Mouse (Mus musculus) lung, postnatal 0 days (tissue): ENCODE measurements around the gene Meis2. TPM values are rescaled to one million over a fixed set of nuclear protein-coding genes. Genes with fewer than 3 reads are reported as not detected.

Experiments used
- ATAC-seq: fragments of 200-750 bp; cut with Nextera tagmentation; 2 replicates; pipeline ENCODE4 v1.8.0; 2017; ENCODE audit warnings: moderate library complexity
- DNase-seq: peaks from one replicate; pipeline ENCODE4 v3.0.0-alpha.2; 2016; ENCODE audit warnings: low spot score
- H3K27ac ChIP-seq: fragments of 300-500 bp; sonication (generic); 2 replicates; pipeline ENCODE4 v1.5.1; 2014; ENCODE audit warnings: antibody characterized with exemption, mild to moderate bottlenecking, low read length, mixed read lengths
- H3K27me3 ChIP-seq: fragments of 300-500 bp; sonication (generic); replicated peaks from 2 replicates; pipeline ENCODE4 v1.6.1; 2014; ENCODE audit warnings: low read length, mixed read lengths; ENCODE audit not compliant: insufficient read depth
- H3K36me3 ChIP-seq: fragments of 300-500 bp; sonication (generic); 2 replicates; pipeline ENCODE4 v1.6.1; 2014; ENCODE audit warnings: low read length, mixed read lengths; ENCODE audit not compliant: insufficient read depth
- H3K4me1 ChIP-seq: fragments of 300-500 bp; sonication (generic); 2 replicates; pipeline ENCODE4 v1.6.1; 2014; ENCODE audit warnings: antibody characterized with exemption, low read depth, low read length, mixed read lengths; ENCODE audit not compliant: insufficient read depth
- H3K4me2 ChIP-seq: fragments of 300-500 bp; sonication (generic); replicated peaks from 2 replicates; pipeline ENCODE4 v1.6.1; 2014; ENCODE audit warnings: low read depth, mild to moderate bottlenecking, low read length, moderate library complexity, mixed read lengths
- H3K4me3 ChIP-seq: fragments of 300-500 bp; sonication (generic); 2 replicates; pipeline ENCODE4 v1.5.1; 2014; ENCODE audit warnings: low read depth, low read length
- H3K9ac ChIP-seq: fragments of 300-500 bp; sonication (generic); replicated peaks from 2 replicates; pipeline ENCODE4 v1.6.1; 2014; ENCODE audit warnings: low read depth, mild to moderate bottlenecking
- H3K9me3 ChIP-seq: fragments of 300-500 bp; sonication (generic); 2 replicates; pipeline ENCODE4 v1.6.1; 2016; ENCODE audit warnings: low read length, mixed read lengths
- CTCF ChIP-seq: IDR thresholded peaks from 2 replicates; pipeline ENCODE4 v1.5.1; 2016; ENCODE audit warnings: antibody characterized with exemption, mild to moderate bottlenecking
- EP300 ChIP-seq: IDR thresholded peaks from 2 replicates; pipeline ENCODE4 v1.6.1; 2016; ENCODE audit warnings: antibody characterized with exemption, mild to moderate bottlenecking, control low read depth
- WGBS: fragments of 180-500 bp; shearing (Covaris S2); extraction: QIAGEN DNeasy Blood & Tissue Kit; methylation state at CpG from one replicate; pipeline ENCODE4 v1.1.7; 2014; 5-methylcytosine and 5-hydroxymethylcytosine counted together
- polyA plus RNA-seq: library from polyadenylated mRNA; unstranded; fragments of >200 nt; fragmentation: Nextera tagmentation; extraction: Ambion mirVana; gene quantifications from 2 replicates; pipeline ENCODE4 v1.2.1, GENCODE M21; 2015

Gene Meis2
- polyA plus RNA-seq, 1 experiment from 2014 or later: 12.0 TPM

DNA sequence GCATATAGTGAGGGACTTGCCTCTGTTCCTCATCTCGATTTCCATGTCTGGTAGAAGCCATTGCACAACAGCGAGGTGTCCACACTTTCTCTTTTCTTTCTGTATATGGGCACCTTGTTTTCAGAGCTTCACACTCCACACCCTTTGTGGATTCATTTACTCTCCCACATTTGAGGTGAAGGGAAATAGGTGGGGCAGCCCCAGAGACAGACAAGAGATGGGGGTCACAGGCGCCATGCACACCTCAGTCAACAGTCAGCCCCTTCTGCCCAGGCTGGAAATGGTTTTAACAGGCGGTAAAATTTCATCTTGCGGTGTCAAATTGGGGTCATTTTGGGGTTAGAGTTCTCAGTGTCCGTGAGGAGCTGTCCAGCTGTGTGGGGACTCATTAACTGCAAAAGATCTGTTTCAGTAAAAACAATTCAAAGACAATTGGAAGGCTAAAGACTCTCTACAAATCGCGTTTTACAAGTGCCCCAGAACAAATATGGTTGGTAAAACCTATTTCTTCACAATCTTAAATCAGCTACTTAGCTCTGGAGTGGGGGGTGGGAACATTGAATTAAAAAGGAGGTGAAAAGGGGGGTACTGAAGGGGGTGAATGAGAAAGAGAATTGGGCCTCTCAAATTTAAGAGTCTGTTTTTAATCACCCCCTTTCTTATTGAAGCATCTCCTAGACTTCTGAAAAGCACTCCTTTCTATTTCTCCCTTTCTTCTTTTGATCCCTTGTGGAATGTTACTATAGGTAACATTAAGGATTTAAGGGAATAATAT is 4.0 kb upstream of the Meis2 start:
- DNase-seq: no peak

DNA sequence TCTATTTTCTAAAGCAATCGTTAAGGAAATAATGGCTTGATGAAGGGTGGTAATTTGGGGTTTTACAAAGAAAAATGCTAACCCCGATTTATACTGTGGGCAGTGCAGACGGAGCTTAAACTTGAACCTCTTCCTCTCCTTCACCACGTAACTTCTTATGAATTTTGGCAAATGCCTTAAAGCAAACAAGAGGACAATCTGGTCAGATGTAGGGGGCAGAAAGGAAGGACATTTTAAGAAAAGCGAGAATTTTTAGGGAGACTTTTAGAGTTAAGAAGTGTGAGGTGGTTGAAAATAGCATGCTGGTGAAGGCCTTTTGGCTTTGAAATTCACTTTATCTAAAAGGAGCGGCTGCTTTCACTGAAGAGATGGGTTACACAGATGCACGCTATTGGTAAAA is 3.3 kb upstream of the Meis2 start:
- no peaks in the 10 kb centered on the region for H3K4me1 ChIP-seq
- H3K4me2 ChIP-seq: peak overlapping the region; percentile 75
- no peak overlapping the region for H3K9ac ChIP-seq
- ATAC-seq: no peak
- H3K27me3 ChIP-seq: peaks cover 22% of the 10 kb centered on the region
- 0 out of 2 replicates have a peak overlapping the region, but pooled peaks have one; percentile 1 for H3K4me3 ChIP-seq
- no peaks in the 10 kb centered on the region for H3K36me3 ChIP-seq
- no peaks in the 10 kb centered on the region for H3K9me3 ChIP-seq
- H3K27ac ChIP-seq: no peak overlapping the region
- WGBS: 27% methylated on average over 7 of the region's 7 CpGs
- TF ChIP-seq CTCF (no peak), EP300 (no peak)
- DNase-seq: no peak

More for the DNA sequence above, 4.0 kb upstream of the Meis2 start:
- no peaks in the 10 kb centered on the region for H3K9me3 ChIP-seq
- H3K27me3 ChIP-seq: peaks cover 27% of the 10 kb centered on the region
- ATAC-seq: no peak
- 0 out of 2 replicates have a peak overlapping the region, but pooled peaks have one; percentile 8 for H3K4me3 ChIP-seq
- TF ChIP-seq EP300 (no peak), CTCF (no peak)
- no peak overlapping the region for H3K9ac ChIP-seq
- H3K4me1 ChIP-seq: no peaks in the 10 kb centered on the region
- no peak overlapping the region for H3K27ac ChIP-seq
- H3K4me2 ChIP-seq: peak overlapping the region; percentile 75
- no peaks in the 10 kb centered on the region for H3K36me3 ChIP-seq
- WGBS: 24% methylated on average over 8 of the region's 8 CpGs

DNA sequence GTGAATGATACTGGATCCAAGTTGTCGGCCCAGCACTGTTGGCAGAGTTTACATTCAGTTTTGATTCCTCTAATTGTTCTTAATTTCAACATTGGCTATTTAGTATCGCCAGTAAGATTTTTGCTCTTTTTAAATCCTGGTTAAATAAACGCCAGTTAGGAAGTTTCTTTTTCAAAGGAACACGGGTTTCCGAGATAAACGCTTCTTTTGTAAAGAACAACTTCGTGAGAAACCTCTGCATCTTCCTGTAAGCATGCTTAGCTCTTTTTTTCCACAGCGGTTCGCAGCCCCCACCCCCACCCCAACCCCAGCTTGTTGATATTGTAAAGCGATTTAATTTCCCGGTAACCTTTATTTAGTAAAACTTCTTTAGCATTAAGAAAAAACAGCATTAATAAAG is 2.8 kb upstream of the Meis2 start:
- Histone ChIP-seq H3K36me3 (no peaks in the 10 kb centered on the region), H3K27ac (no peak overlapping the region), H3K4me3 (peak overlapping the region; percentile 62; the same call in 1 of the 2 replicates), H3K9ac (0 out of 2 replicates have a peak overlapping the region, but pooled peaks have one; percentile 19), H3K4me2 (peak overlapping the region; percentile 75), H3K4me1 (no peaks in the 10 kb centered on the region), H3K27me3 (peaks cover 19% of the 10 kb centered on the region), H3K9me3 (no peaks in the 10 kb centered on the region)
- no peak for TF ChIP-seq CTCF
- TF ChIP-seq EP300: no peak
- WGBS: 21% methylated on average over 11 of the region's 11 CpGs
- DNase-seq (no peak), ATAC-seq (no peak)

DNA sequence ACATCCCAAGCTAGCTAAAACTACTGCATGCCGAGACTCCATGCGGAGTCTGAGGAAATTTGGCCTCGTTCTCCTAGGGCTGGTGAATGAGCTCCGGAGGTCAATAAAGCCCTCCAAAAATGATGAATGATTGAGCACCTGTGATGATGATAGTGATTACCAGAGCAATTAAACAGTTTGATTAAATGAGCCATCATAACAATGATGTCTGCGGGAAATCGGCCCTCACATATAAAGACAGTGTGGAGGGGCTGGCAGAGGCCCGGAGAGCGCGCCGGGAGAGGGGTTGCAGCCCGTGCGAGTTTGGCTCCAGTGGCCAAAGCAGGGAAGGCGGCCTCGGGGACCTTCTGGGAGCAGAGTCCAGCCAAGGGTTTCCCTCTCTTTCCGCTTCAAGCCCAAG is 2.1 kb upstream of the Meis2 start:
- H3K9me3 ChIP-seq: no peaks in the 10 kb centered on the region

DNA sequence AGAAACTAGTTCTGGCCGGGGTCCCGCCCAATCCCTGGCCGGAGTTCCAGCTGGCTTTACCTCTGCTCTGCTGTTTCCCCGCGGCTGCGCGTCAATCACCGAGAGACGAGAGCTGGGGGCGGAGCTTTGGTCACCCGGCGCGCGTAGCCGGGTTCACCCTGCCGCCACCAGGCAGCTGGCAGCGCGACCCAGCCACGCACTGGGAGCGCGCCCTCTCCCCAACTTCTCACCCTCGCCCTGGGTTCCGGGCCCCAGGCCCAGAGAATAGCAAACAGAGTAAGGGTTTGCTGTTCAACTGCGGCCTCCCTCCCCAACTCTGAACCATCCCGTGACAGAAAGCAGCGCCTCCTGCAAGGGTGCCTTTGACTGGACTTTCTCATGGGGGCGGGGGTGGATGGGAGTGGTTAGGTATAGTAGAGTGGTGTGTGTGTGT is 1.4 kb upstream of the Meis2 start:
- no peak for TF ChIP-seq EP300
- peak; percentile 34 for TF ChIP-seq CTCF
- DNase-seq (peak; percentile 90), ATAC-seq (peak; percentile 57)
- H3K27ac ChIP-seq: peak overlapping the region; percentile 85
- no peaks in the 10 kb centered on the region for H3K36me3 ChIP-seq
- H3K9ac ChIP-seq: peak overlapping the region; percentile 44
- H3K4me3 ChIP-seq: peak overlapping the region; percentile 62
- H3K4me2 ChIP-seq: peak overlapping the region; percentile 75
- H3K27me3 ChIP-seq: peaks cover 16% of the 10 kb centered on the region
- H3K9me3 ChIP-seq: no peaks in the 10 kb centered on the region
- no peaks in the 10 kb centered on the region for H3K4me1 ChIP-seq
- WGBS: 1% methylated on average over 26 of the region's 27 CpGs

More for the DNA sequence above, 2.1 kb upstream of the Meis2 start:
- DNase-seq (peak; percentile 43), ATAC-seq (no peak)
- no peak overlapping the region for H3K27ac ChIP-seq
- H3K36me3 ChIP-seq: no peaks in the 10 kb centered on the region
- H3K4me2 ChIP-seq: peak overlapping the region; percentile 75
- no peak for TF ChIP-seq EP300
- TF ChIP-seq CTCF: no peak
- H3K9ac ChIP-seq: peak overlapping the region; percentile 19; the same call in 1 of the 2 replicates
- peak overlapping the region; percentile 62 for H3K4me3 ChIP-seq
- H3K27me3 ChIP-seq: peaks cover 16% of the 10 kb centered on the region
- 5% methylated on average over 15 of the region's 15 CpGs for WGBS
- no peaks in the 10 kb centered on the region for H3K4me1 ChIP-seq

DNA sequence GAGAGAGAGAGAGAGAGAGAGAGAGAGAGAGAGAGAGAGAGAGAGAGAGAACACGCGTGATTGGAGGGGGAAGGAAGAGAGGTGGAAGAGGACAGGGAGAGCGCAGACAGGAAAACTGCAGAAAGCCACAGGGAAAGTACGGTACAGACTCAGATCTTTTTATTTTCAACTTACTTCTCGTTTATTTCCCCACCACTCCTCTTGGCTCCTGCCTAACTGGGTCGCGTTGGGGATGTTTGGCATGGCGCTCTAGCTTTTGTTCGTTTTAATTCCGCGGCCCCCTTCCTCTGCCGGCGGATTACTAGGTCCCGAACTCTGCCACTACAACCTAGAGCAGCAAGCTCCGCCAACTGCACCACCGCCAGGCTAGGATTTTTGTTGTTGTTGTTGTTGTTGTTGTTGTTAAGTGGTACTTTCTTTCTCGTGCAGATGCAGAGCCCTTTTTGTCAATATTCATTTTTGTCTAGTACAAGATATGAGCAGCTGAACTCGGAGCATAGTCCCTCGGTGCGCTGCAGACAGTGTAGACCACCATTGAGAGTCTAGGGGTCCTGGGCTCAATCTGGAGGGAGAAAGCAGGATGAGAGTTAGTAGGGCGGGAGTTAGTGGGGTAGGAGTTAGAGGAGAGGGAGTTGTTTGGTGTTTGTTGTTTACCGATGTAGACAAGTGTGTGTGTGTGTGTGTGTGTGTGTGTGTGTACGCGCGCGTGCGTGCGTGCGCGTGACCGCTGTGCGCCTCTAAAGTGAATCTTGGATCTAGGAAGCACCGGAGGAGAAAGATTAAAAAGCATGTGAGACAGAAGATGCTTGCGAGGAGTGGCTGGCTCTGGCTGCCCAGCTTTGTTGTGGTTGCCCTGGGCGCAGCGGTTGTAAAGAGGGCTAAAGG is 660 bp upstream of the Meis2 start:
- Histone ChIP-seq H3K9ac (peak overlapping the region; percentile 44), H3K27me3 (peaks cover 13% of the 10 kb centered on the region), H3K4me2 (peak overlapping the region; percentile 75), H3K4me1 (no peaks in the 10 kb centered on the region), H3K36me3 (no peaks in the 10 kb centered on the region), H3K9me3 (no peaks in the 10 kb centered on the region), H3K27ac (peak overlapping the region; percentile 85), H3K4me3 (peak overlapping the region; percentile 62)
- TF ChIP-seq CTCF: no peak
- no peak for TF ChIP-seq EP300
- 0% methylated on average over 36 of the region's 36 CpGs for WGBS
- ATAC-seq (peak; percentile 8), DNase-seq (peak; percentile 42)
